Mouse (Mus musculus): ENCODE measurements around the gene Fhit. TPM values are rescaled to one million over a fixed set of nuclear protein-coding genes. Genes with fewer than 3 reads are reported as not detected.
"Not testable (repeated sequence)": the region's sequence is repeated elsewhere in the genome, so short reads cannot be mapped to it uniquely, and the experiment has no call there.

Gene Fhit
- polyA plus RNA-seq, 1 experiment from 2014 or later: 6.8 TPM

GRCm38 (mm10) chr14:11119076-11119475 lies 42.8 kb downstream of the Fhit start:
- H3K9ac ChIP-seq: no peak overlapping the region
- no peaks in the 10 kb centered on the region for H3K4me1 ChIP-seq
- WGBS: 88% methylated on average over 6 of the region's 6 CpGs
- H3K9me3 ChIP-seq: no peaks in the 10 kb centered on the region
- no peak overlapping the region for H3K27ac ChIP-seq
- H3K36me3 ChIP-seq: no peaks in the 10 kb centered on the region
- H3K4me3 ChIP-seq: no peak overlapping the region
- ATAC-seq (ENCODE audit: insufficient number of reproducible peaks, insufficient read depth, low FRiP score, low TSS enrichment, low read depth): no peak
- H3K27me3 ChIP-seq: no peaks in the 10 kb centered on the region; the same call in 1 of the 2 replicates
- H3K4me2 ChIP-seq: no peak overlapping the region

GRCm38 (mm10) chr14:11085596-11085995 lies 76.2 kb downstream of the Fhit start:
- Histone ChIP-seq H3K4me2 (no peak overlapping the region), H3K27me3 (no peaks in the 10 kb centered on the region), H3K27ac (no peak overlapping the region), H3K9me3 (no peaks in the 10 kb centered on the region), H3K4me3 (no peak overlapping the region), H3K4me1 (no peaks in the 10 kb centered on the region), H3K36me3 (no peaks in the 10 kb centered on the region), H3K9ac (no peak overlapping the region)
- no peak for ATAC-seq (ENCODE audit: insufficient number of reproducible peaks, insufficient read depth, low FRiP score, low TSS enrichment, low read depth)
- 86% methylated on average over 3 of the region's 3 CpGs for WGBS

GRCm38 (mm10) chr14:11083946-11084345 lies 77.9 kb downstream of the Fhit start:
- no peak overlapping the region for H3K4me3 ChIP-seq
- no peak overlapping the region for H3K9ac ChIP-seq
- WGBS: 54% methylated on average over 3 of the region's 3 CpGs
- H3K27me3 ChIP-seq: no peaks in the 10 kb centered on the region
- H3K9me3 ChIP-seq: no peaks in the 10 kb centered on the region
- H3K4me1 ChIP-seq: no peaks in the 10 kb centered on the region
- H3K4me2 ChIP-seq: no peak overlapping the region
- no peaks in the 10 kb centered on the region for H3K36me3 ChIP-seq
- ATAC-seq (ENCODE audit: insufficient number of reproducible peaks, insufficient read depth, low FRiP score, low TSS enrichment, low read depth): no peak
- no peak overlapping the region for H3K27ac ChIP-seq

GRCm38 (mm10) chr14:11083462-11083861 lies 78.4 kb downstream of the Fhit start:
- no peaks in the 10 kb centered on the region for H3K27me3 ChIP-seq
- no peaks in the 10 kb centered on the region for H3K36me3 ChIP-seq
- no peak overlapping the region for H3K27ac ChIP-seq
- no peak overlapping the region for H3K9ac ChIP-seq
- H3K4me2 ChIP-seq: no peak overlapping the region
- no peaks in the 10 kb centered on the region for H3K4me1 ChIP-seq
- ATAC-seq (ENCODE audit: insufficient number of reproducible peaks, insufficient read depth, low FRiP score, low TSS enrichment, low read depth): no peak
- H3K4me3 ChIP-seq: no peak overlapping the region
- 45% methylated on average over 5 of the region's 5 CpGs for WGBS
- H3K9me3 ChIP-seq: no peaks in the 10 kb centered on the region

GRCm38 (mm10) chr14:11063594-11063993 lies 98.2 kb downstream of the Fhit start:
- 59% methylated on average over 2 of the region's 2 CpGs for WGBS
- Histone ChIP-seq H3K4me1 (no peaks in the 10 kb centered on the region), H3K4me3 (no peak overlapping the region), H3K36me3 (no peaks in the 10 kb centered on the region), H3K4me2 (no peak overlapping the region), H3K9ac (no peak overlapping the region), H3K27ac (no peak overlapping the region), H3K9me3 (no peaks in the 10 kb centered on the region), H3K27me3 (no peaks in the 10 kb centered on the region)
- ATAC-seq (ENCODE audit: insufficient number of reproducible peaks, insufficient read depth, low FRiP score, low TSS enrichment, low read depth): no peak

GRCm38 (mm10) chr14:11060221-11060620 lies 101.6 kb downstream of the Fhit start:
- no peaks in the 10 kb centered on the region for H3K4me1 ChIP-seq
- no peak for ATAC-seq (ENCODE audit: insufficient number of reproducible peaks, insufficient read depth, low FRiP score, low TSS enrichment, low read depth)
- H3K36me3 ChIP-seq: no peaks in the 10 kb centered on the region
- H3K9ac ChIP-seq: no peak overlapping the region
- no peak overlapping the region for H3K4me2 ChIP-seq
- H3K27me3 ChIP-seq: no peaks in the 10 kb centered on the region
- H3K27ac ChIP-seq: no peak overlapping the region
- no peaks in the 10 kb centered on the region for H3K9me3 ChIP-seq
- no peak overlapping the region for H3K4me3 ChIP-seq

- H3K36me3 ChIP-seq; H3K9me3 ChIP-seq; H3K4me3 ChIP-seq; H3K4me2 ChIP-seq; ATAC-seq (ENCODE audit: insufficient number of reproducible peaks, insufficient read depth, low FRiP score, low TSS enrichment, low read depth); H3K27me3 ChIP-seq; H3K9ac ChIP-seq; H3K4me1 ChIP-seq; H3K27ac ChIP-seq: not testable (repeated sequence)
- 63% methylated on average over 8 of the region's 8 CpGs for WGBS
Measured at GRCm38 (mm10) chr14:11039503-11040300, 122.1 kb downstream of the Fhit start.

- WGBS: 23% methylated on average over 3 of the region's 3 CpGs
- H3K36me3 ChIP-seq: no peaks in the 10 kb centered on the region
- H3K9me3 ChIP-seq: no peaks in the 10 kb centered on the region
- no peaks in the 10 kb centered on the region for H3K4me1 ChIP-seq
- no peak overlapping the region for H3K9ac ChIP-seq
- no peaks in the 10 kb centered on the region for H3K27me3 ChIP-seq
- ATAC-seq (ENCODE audit: insufficient number of reproducible peaks, insufficient read depth, low FRiP score, low TSS enrichment, low read depth): no peak
- no peak overlapping the region for H3K4me3 ChIP-seq
- no peak overlapping the region for H3K27ac ChIP-seq
- H3K4me2 ChIP-seq: no peak overlapping the region
Measured at GRCm38 (mm10) chr14:11021391-11021790, 140.4 kb downstream of the Fhit start.

- no peaks in the 10 kb centered on the region for H3K9me3 ChIP-seq
- ATAC-seq (ENCODE audit: insufficient number of reproducible peaks, insufficient read depth, low FRiP score, low TSS enrichment, low read depth): no peak
- 78% methylated on average over 3 of the region's 3 CpGs for WGBS
- H3K4me2 ChIP-seq: no peak overlapping the region
- no peaks in the 10 kb centered on the region for H3K27me3 ChIP-seq
- H3K4me3 ChIP-seq: no peak overlapping the region
- no peak overlapping the region for H3K9ac ChIP-seq
- H3K36me3 ChIP-seq: no peaks in the 10 kb centered on the region
- no peak overlapping the region for H3K27ac ChIP-seq
- no peaks in the 10 kb centered on the region for H3K4me1 ChIP-seq
Measured at GRCm38 (mm10) chr14:10978651-10979050, 183.2 kb downstream of the Fhit start.

GRCm38 (mm10) chr14:10941647-10942046 lies 220.2 kb downstream of the Fhit start:
- Histone ChIP-seq H3K4me3 (no peak overlapping the region), H3K9me3 (no peaks in the 10 kb centered on the region), H3K9ac (no peak overlapping the region), H3K27ac (no peak overlapping the region), H3K4me1 (no peaks in the 10 kb centered on the region), H3K4me2 (no peak overlapping the region), H3K27me3 (no peaks in the 10 kb centered on the region), H3K36me3 (no peaks in the 10 kb centered on the region)
- 88% methylated on average over 1 of the region's 1 CpGs for WGBS
- ATAC-seq (ENCODE audit: insufficient number of reproducible peaks, insufficient read depth, low FRiP score, low TSS enrichment, low read depth): no peak

GRCm38 (mm10) chr14:10933667-10934066 lies 228.2 kb downstream of the Fhit start:
- no peak for ATAC-seq (ENCODE audit: insufficient number of reproducible peaks, insufficient read depth, low FRiP score, low TSS enrichment, low read depth)
- H3K4me3 ChIP-seq: no peak overlapping the region
- no peak overlapping the region for H3K4me2 ChIP-seq
- H3K9ac ChIP-seq: no peak overlapping the region
- 53% methylated on average over 3 of the region's 3 CpGs for whole genome bisulfite sequencing
- H3K36me3 ChIP-seq: no peaks in the 10 kb centered on the region
- H3K27me3 ChIP-seq: no peaks in the 10 kb centered on the region
- H3K4me1 ChIP-seq: no peaks in the 10 kb centered on the region
- H3K9me3 ChIP-seq: no peaks in the 10 kb centered on the region
- H3K27ac ChIP-seq: no peak overlapping the region

- H3K4me1 ChIP-seq: no peaks in the 10 kb centered on the region
- H3K27ac ChIP-seq: no peak overlapping the region
- H3K9ac ChIP-seq: no peak overlapping the region
- H3K4me3 ChIP-seq: no peak overlapping the region
- 73% methylated on average over 7 of the region's 7 CpGs for WGBS
- H3K9me3 ChIP-seq: no peaks in the 10 kb centered on the region
- no peaks in the 10 kb centered on the region for H3K27me3 ChIP-seq
- no peaks in the 10 kb centered on the region for H3K36me3 ChIP-seq
- H3K4me2 ChIP-seq: no peak overlapping the region
- ATAC-seq (ENCODE audit: insufficient number of reproducible peaks, insufficient read depth, low FRiP score, low TSS enrichment, low read depth): no peak
Measured at GRCm38 (mm10) chr14:10917893-10918803, 243.7 kb downstream of the Fhit start.

All from embryonic facial prominence, embryonic 13.5 days (tissue).